Mouse (Mus musculus) adrenal gland (tissue): ENCODE data around the gene D430019H16Rik.

Experiments
- intact Hi-C: fragments of 180-260 bp; cut with DNase I; formaldehyde crosslinking; loops from one replicate; pipeline ENCODE4 v1.15.1; 2025

Gene D430019H16Rik

DNA sequence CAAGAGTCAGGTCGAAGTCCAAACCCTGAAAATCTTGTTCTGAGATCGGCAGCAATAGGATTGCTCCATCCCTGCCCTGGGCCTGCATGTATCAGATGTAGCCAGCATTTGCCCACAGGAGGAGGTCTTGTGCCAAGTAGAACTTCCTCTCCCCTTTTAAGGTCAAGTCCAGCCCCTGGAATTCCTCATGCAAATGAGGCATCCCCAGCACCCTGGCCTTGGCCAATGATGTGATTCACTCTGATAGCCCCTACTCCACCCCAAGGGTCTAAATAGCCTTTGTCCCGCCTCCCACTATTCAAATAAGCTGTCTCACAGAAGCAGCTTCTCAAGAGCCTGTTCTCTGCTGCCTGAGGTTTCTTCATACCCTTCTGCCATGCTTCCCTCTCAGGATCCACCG, 81.2 kb downstream of the D430019H16Rik start:
- intact Hi-C loops = no loop called here

DNA sequence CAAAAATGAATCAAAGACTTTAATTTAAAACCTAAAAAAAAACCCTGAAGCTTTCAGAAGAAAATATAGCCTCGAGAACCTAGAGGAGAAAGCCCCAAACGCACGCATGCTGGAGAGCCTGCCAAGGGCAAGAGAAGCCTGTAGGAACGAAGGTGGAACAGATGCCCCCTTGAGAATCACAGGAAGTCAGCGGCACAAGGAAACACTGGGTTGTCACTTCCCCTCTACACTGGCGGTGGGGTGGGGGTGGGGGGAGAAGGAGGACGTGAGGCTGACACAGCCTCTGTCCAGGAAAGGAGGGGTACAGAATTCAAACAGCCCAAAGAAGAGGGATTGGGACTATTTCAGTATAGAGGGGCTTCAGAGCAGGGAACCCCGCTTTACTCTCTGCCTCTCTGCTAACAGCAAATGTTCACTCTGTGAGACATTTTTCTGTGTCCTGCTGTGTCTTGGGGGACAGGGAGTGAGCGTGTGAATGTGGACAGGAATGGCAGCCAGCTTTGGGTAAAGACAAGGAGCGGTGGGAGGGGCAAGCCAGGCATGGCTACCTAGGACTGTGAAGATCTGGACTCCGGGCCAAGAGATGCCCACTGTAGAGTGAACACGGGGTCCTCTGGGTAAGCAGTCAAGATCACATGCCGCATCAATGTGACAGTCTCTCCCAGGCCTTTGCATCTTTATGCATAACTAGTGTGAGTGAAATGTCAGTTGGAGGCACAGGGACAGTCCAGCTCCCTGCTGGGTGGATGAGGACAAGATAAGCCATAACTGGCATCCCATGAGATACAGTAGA, 82.5 kb downstream of the D430019H16Rik start:
- intact Hi-C loops = no loop called here

GRCm38 (mm10) chr12:105537162-105537561, 83.5 kb downstream of the D430019H16Rik start:
- intact Hi-C loops = no loop called here

- intact Hi-C loops = no loop called here
Measured at GRCm38 (mm10) chr12:105539649-105540048, 86.0 kb downstream of the D430019H16Rik start.

DNA sequence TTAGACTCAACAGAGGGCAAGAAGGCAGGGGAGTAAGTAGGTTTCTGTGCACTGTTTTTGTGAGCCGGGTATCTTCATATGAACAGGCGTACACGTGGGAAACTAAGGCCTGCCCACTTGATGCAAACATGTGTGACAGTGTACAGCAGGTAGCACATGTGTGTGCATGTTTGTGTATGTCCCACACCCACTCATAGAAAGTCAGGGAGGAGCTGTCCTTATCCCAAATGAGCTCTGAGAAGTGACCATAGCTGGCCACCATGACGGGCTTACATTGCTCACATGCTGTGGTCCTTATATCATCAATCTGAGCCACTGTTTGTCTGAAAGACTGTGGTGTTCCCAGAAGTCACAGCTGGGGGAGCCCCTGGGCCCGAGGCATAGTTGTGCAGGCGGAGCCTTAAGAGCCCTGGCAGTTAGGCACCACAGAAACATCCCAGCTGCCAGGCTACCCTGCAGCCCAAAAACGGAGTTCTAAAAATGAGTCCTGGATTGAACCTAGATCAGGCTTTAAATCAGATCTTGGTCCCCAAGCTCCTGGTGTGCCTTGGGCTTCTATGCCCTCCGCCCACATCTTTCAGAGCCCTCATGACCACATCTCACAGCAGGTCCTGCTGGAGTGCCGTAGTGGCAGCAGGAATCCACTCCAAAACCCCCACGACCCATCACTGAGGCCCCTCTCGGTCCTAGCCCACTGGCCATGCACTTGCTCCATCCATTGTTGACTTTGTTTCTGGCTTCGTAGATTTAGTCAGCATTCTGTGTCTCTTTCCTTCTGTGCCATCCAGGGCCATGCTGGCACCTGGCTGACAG, 88.1 kb downstream of the D430019H16Rik start:
- intact Hi-C loops = no loop called here

- intact Hi-C loops = no loop called here
Measured at GRCm38 (mm10) chr12:105542513-105542912, 88.9 kb downstream of the D430019H16Rik start.
